Mouse (Mus musculus) effector memory CD4-positive, alpha-beta T cell, adult 5 months (primary cell): ENCODE data around the gene Nhsl1. TPM values are rescaled to one million over a fixed set of nuclear protein-coding genes. Genes with fewer than 3 reads are reported as not detected.

Experiments used
- polyA plus RNA-seq: library from polyadenylated mRNA; unstranded; fragments of 100-300 nt; shearing (Covaris generic); gene quantifications from one replicate; pipeline ENCODE4 v1.2.1, GENCODE M21; 2017

The Nhsl1 gene
- 0.26 TPM for polyA plus RNA-seq

GRCm38 (mm10) chr10:18318916-18319481 is at the start of gene Nhsl1:
TSS of gene Nhsl1 (plus strand) at chr10:18318985.

GRCm38 (mm10) chr10:18545813-18546235 is 227.0 kb downstream of the Nhsl1 start, which contains the start of gene Hebp2:
TSS of gene Hebp2 (minus strand) at chr10:18546076.

Other genes with a start within 250 kb of the Nhsl1 start
- gene Ect2l, start 108.1 kb upstream of the Nhsl1 start, polyA plus RNA-seq: 1.1 TPM
- 32.9 TPM for gene Ccdc28a, start 84.0 kb upstream of the Nhsl1 start, polyA plus RNA-seq
- gene Hebp2, start 227.1 kb downstream of the Nhsl1 start, polyA plus RNA-seq: not detected